Mouse (Mus musculus) lung, adult 2 months (tissue): ENCODE data around the gene Prl. TPM values are rescaled to one million over a fixed set of nuclear protein-coding genes. Genes with fewer than 3 reads are reported as not detected.
"Not testable (repeated sequence)": the region's sequence is repeated elsewhere in the genome, so short reads cannot be mapped to it uniquely, and the experiment has no call there.

ENCODE experiments used
- DNase-seq: peaks from one replicate; pipeline ENCODE4 v3.0.0; 2022
- H3K4me1 ChIP-seq: fragments of 200-500 bp; 2 replicates; pipeline ENCODE4 v1.6.1; 2011; ENCODE audit warnings: low read length; ENCODE audit not compliant: control insufficient read depth, insufficient read depth
- H3K4me3 ChIP-seq: fragments of 200-500 bp; replicated peaks from 2 replicates; pipeline ENCODE3; 2011; ENCODE audit warnings: low read depth, mild to moderate bottlenecking, control low read depth, low read length; ENCODE audit errors: extremely low read depth
- CTCF ChIP-seq: fragments of 200-500 bp; IDR thresholded peaks from 2 replicates; pipeline ENCODE4 v1.5.1; 2011; ENCODE audit warnings: mild to moderate bottlenecking, low read length, control low read depth; ENCODE audit not compliant: insufficient read depth
- POLR2A ChIP-seq: fragments of 200-500 bp; IDR thresholded peaks from 2 replicates; pipeline ENCODE4 v1.6.1; 2011; ENCODE audit warnings: low read depth, mild to moderate bottlenecking, control low read depth, low read length, borderline replicate concordance; ENCODE audit errors: extremely low read depth
- WGBS: fragments of 180-500 bp; shearing (Covaris S2); methylation state at CpG from one replicate; pipeline ENCODE4 v1.1.7; 2018; 5-methylcytosine and 5-hydroxymethylcytosine counted together
- polyA plus RNA-seq: library from polyadenylated mRNA; depleted of rRNA; stranded (reverse); fragments of >200 nt; gene quantifications from 2 replicates; pipeline ENCODE4 v1.2.3, GENCODE M21; 2012; rRNA removed

The Prl gene
- not detected in 2 replicates for polyA plus RNA-seq

DNA sequence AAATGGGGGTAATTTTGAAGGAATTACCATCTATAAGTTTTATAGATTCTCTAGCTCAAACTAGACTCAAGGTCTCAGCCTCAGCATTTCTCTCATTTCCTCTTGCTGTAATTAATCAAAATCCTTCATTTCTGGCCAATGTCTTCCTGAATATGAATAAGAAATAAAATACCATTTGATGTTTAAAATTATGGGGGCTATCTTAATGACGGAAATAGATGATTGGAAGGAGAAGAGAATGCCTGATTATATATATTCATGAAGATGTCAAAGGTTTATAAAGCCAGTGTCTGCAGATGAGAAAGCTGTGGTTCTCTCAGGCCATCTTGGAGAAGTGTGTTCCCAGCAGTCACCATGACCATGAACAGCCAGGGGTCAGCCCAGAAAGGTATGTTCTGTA lies at the start of gene Prl:
TSS of gene Prl (plus strand) at position 301 of the 400 bp plus-strand sequence.
- TF ChIP-seq CTCF (no peak), POLR2A (no peak)
- H3K4me1 ChIP-seq, result no peaks in the 10 kb centered on the region
- WGBS, result 91% methylated on average over 1 of the region's 1 CpGs
- no peak within 1 kb of the TSS for H3K4me3 ChIP-seq
- DNase-seq, result no peak

DNA sequence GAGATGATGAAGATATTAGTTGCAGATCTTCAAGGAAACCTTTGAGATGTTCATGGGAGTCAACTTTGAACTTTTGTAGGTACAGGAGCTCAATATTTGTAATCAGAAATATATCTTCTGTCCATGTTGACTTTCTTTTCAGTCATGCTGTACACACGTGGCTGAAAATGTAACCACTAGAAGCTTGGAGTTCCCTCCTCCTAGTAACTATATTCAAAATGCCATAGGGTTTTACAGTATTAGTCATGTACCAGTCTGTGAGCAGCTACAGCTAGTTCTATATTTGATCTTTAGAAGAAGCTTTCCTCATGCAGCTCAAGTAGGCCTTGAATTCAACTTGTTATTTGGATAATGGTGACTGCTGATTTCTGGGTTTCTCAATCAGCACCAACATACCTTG lies 30.8 kb upstream of the Prl start:
- no peaks in the 10 kb centered on the region for H3K4me1 ChIP-seq
- WGBS, result 52% methylated on average over 1 of the region's 1 CpGs
- no peak for DNase-seq
- no peak overlapping the region for H3K4me3 ChIP-seq
- TF ChIP-seq CTCF, result no peak

DNA sequence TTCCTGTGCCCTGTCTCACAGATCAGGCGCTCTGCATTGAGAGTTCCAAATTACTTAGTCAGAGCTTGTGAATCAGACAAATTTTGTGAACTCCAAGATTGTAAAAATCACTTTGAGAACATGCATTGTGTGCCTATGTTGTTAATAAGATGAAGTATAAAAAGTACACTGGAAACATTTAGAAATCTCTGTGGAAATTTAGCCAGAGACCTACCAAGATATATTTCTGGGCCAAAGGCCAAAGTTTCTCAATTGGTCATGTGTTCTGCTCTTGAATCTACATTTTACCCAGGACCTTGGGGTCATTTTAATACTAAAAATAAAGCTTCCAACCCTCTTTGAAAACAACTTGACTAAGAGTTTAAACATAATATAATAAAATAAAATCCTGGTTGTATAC lies 30.0 kb upstream of the Prl start:
- TF ChIP-seq POLR2A, result no peak
- Histone ChIP-seq H3K4me1 (no peaks in the 10 kb centered on the region), H3K4me3 (no peak overlapping the region)
- WGBS, result 74% methylated on average over 1 of the region's 1 CpGs
- DNase-seq, result no peak

DNA sequence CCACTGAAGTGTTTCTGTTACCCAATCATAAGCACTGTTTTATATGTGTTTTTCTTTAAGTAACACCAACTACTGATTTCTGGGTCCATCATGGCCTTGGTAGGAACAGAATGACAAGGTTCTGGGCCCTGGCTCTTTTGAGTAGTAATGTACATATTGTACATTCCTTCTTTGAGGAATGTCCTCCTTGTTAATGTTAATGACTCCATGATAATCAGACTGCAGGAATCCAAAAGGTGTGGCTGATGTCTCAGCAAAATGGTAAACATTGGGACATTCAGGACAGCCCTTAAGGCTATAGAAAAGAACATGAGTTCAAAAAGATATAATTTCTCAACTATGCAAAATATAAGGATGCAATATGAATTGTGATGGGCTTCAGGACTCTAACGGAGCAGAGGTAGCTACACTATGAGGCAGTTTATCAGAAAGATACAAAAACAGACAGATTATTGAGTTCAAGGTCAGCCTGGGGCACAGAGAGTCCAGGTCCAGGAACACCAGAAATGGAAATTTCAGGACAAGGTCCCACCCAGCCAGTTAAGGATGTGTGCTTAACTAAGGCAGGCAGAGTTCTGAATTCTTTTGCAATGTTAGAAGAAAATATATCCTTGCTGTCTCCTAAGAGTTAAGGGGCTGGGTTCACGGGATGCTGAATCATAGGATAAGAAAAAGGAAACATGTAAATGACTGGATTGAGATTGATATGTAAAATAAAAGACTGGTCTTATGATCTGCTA lies 28.7 kb upstream of the Prl start:
- 79% methylated on average over 2 of the region's 2 CpGs for WGBS
- DNase-seq, result no peak
- H3K4me3 ChIP-seq, result no peak overlapping the region
- TF ChIP-seq CTCF, result no peak
- TF ChIP-seq POLR2A, result no peak
- H3K4me1 ChIP-seq, result no peaks in the 10 kb centered on the region

DNA sequence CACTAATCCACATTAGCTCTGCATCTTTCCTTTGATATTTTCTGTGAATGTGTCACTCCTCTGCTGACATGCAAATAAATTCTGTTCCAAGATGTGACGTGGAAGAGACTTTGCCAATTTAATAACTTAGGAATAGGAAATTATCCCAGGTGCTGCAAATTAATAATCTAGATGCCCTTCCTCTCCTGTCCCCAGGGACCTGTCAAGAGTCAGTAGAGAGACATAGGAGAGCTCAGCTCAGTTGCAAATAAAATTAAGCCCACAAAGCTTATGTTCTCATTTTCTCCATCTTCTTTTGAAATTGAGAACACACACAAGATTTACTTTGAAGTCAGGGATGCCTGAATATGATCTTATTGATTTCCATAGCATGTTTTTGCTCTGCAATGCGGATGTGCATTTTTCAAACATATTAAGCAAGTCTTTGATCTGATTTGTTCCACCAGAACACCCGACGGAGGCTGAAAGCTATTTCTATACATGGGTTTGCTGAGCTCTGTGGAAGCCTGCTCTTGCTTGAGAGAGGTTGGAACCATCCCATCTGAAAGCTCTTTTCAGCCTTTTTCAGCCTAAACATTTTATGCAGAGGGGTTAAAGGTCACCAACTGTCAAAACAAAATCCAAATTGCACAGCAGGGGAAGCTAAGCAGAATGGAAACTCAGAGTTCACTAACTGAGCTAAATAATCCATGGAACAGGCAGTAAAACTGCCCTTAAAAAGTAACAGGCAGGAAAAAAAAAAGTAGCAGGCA lies 26.1 kb upstream of the Prl start:
- 65% methylated on average over 4 of the region's 4 CpGs for WGBS
- no peak for DNase-seq
- H3K4me1 ChIP-seq, result no peaks in the 10 kb centered on the region
- TF ChIP-seq POLR2A (no peak), CTCF (no peak)
- no peak overlapping the region for H3K4me3 ChIP-seq

DNA sequence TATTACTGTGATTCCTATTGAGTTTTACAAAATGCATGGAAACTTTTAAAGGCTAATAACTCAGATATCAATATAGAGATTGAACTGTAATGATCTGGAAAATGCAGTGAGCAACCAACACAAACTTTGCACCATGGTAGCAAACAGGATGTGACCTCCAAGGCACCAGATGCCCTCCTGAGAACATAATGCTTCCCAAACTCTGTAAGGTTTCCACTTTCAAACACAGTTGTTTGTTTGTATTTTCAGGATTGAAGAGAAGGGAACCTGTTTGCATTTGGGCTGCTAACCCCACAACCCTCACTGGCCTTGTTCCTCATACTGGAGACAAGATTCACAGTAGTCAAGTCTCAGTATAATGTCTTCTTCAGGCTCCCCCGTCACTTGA lies 25.5 kb upstream of the Prl start:
- WGBS, result 89% methylated on average over 1 of the region's 1 CpGs
- Histone ChIP-seq H3K4me1 (no peaks in the 10 kb centered on the region), H3K4me3 (no peak overlapping the region)
- DNase-seq, result no peak
- TF ChIP-seq POLR2A (no peak), CTCF (no peak)

DNA sequence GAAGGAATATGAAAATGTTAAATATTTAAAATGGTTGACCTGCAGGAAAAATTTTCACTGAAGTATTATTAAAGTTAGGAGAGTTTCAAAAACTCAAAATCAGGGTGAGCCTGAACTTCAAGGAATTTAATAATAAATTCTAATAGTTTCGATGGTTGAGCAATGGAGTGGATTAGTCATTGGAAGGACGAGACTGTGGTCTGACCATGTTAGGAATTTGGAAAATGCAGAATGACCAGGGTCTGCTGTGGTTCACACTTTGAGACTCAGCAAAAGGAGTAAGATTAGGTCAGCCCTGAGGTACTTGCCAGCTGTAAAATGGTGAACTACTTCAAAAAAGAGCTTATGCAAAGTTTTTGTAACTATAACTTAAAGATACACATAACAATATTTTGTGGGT lies 24.4 kb upstream of the Prl start:
- no peaks in the 10 kb centered on the region for H3K4me1 ChIP-seq
- WGBS, result 66% methylated on average over 2 of the region's 2 CpGs
- H3K4me3 ChIP-seq, result no peak overlapping the region
- no peak for TF ChIP-seq CTCF
- TF ChIP-seq POLR2A, result no peak
- no peak for DNase-seq

DNA sequence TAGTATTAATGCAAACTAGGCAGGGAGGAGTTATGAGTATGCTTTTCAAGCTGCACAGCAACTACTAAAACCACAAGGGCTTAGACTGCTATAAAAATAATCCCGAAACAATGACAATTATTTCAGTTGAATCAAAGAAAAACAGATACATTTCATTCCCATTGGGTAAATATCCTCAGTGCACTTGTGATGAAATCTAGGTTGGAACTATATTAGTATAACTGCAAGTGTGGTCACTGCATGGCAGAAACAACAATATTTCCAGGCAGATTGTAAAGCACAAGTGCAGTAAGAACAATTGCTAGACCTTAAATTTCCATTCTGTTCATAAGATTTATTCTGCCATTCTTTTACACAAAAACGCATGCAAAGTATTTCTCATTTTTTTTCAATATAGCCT lies 15.2 kb upstream of the Prl start:
- no peak overlapping the region for H3K4me3 ChIP-seq
- H3K4me1 ChIP-seq, result no peaks in the 10 kb centered on the region
- DNase-seq, result no peak
- 90% methylated on average over 2 of the region's 2 CpGs for WGBS
- no peak for TF ChIP-seq CTCF
- no peak for TF ChIP-seq POLR2A

DNA sequence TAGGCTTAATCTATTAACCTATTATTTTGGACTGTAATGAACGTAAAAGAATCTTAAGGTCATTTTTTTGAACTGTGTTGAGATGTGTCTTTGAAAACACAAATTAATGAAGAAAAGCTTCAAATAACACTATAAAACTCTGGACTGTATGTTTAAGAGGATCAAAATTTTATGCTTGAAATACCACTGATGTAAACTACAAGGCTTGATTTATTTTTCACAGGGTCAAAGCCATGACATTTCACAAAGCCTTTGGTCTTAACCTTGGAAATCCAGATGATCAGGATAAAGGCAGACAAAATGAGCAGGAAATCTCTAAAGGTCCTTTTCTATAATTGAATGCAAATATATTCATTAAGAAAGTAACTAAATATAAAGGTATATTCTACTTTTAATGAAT lies 14.0 kb upstream of the Prl start:
- Histone ChIP-seq H3K4me1 (no peaks in the 10 kb centered on the region), H3K4me3 (no peak overlapping the region)
- no peak for DNase-seq
- TF ChIP-seq CTCF (no peak), POLR2A (no peak)
- 83% methylated on average over 1 of the region's 1 CpGs for WGBS

DNA sequence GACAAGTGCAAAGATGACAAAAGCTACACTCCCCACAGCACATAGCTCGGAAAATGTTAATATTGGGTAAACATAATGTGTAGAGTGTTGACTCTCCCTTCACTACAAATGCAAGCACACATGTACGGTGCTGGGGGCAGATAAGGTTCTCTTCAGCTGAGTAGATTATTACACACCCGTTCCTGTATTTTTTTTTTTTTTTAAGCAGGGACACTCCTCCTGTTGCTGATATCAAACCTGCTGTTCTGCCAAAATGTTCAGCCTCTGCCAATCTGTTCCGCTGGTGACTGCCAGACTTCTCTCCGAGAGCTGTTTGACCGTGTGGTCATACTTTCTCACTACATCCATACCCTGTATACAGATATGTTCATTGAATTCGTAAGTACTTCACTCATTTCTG lies 1.8 kb downstream of the Prl start:
- 64% methylated on average over 7 of the region's 7 CpGs for WGBS
- Histone ChIP-seq H3K4me3 (no peak overlapping the region), H3K4me1 (no peaks in the 10 kb centered on the region)
- DNase-seq, result peak; percentile 3
- TF ChIP-seq CTCF (no peak), POLR2A (no peak)

DNA sequence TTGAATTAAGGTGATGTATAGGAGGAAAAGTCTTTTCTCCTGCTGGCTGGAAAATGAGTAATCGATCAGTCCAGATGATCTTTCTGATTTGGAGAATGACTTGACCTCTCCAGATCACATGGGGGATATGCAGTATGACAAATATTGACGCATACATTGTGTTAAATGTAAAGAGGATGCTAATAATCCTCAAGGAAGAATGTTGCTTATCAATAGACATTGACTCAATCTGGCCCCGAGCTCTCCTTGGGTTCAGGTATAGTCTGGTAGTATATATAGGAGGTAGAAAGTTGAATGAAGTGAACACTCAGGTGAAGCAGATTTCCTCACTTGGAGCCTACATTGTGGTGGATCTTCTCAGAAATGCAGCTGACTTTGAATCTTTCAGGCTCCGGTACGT lies 36.5 kb downstream of the Prl start, which contains the start of gene Prl3d1:
TSS of gene Prl3d1 (plus strand) at position 301 of the 400 bp plus-strand sequence.
- not testable (repeated sequence) for H3K4me1 ChIP-seq, H3K4me3 ChIP-seq, DNase-seq
- 88% methylated on average over 5 of the region's 5 CpGs for WGBS
